Mouse (Mus musculus): ENCODE measurements around the gene Otop3. TPM values are rescaled to one million over a fixed set of nuclear protein-coding genes. Genes with fewer than 3 reads are reported as not detected.
A peak's percentile ranks its signal among the peaks of the same experiment; 100 is the strongest.

Otop3 gene
- polyA plus RNA-seq, 1 experiment from 2014 or later, result not detected

DNA sequence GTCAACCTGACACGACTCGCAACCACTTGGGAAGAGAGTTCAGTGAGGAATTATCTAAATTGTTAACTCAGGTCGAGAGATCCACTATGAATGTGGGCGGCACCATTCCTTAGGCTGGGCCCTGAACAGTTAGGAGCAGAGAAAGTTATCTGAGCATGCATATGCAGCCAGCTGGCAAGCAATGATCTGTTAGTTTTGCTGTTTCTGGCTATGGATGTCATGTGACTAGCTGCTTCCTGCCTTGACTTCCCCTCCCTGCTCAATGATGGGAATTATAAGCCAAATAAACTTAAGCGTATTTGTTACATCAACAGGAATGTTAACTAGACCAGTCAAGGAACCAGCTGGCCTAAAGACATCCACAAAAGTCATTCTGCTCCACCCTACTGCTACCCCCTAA, 18.8 kb downstream of the Otop3 start:
- WGBS, result 83% methylated on average over 5 of the region's 5 CpGs
- no peaks in the 10 kb centered on the region for H3K27me3 ChIP-seq (replicated peaks; ENCODE audit: insufficient read depth, low read length)
- H3K9ac ChIP-seq (replicated peaks; ENCODE audit: low read depth), result no peak overlapping the region
- no peaks in the 10 kb centered on the region for H3K9me3 ChIP-seq (ENCODE audit: low read length)
- ATAC-seq (no peak), DNase-seq (ENCODE audit: low spot score) (no peak)
- no peak overlapping the region for H3K4me3 ChIP-seq (ENCODE audit: low read depth, low read length)
- H3K36me3 ChIP-seq (ENCODE audit: insufficient read depth, low read length), result peaks cover 3% of the 10 kb centered on the region; the same call in 1 of the 2 replicates
- H3K4me1 ChIP-seq (ENCODE audit: insufficient read depth, low read depth, low read length), result no peaks in the 10 kb centered on the region
- no peak overlapping the region for H3K27ac ChIP-seq (ENCODE audit: low read length)
- H3K4me2 ChIP-seq (replicated peaks; ENCODE audit: low read depth, low read length), result no peak overlapping the region
- TF ChIP-seq CTCF (IDR thresholded peaks at IDR 0.05) (no peak), EP300 (IDR thresholded peaks at IDR 0.05) (no peak)

DNA sequence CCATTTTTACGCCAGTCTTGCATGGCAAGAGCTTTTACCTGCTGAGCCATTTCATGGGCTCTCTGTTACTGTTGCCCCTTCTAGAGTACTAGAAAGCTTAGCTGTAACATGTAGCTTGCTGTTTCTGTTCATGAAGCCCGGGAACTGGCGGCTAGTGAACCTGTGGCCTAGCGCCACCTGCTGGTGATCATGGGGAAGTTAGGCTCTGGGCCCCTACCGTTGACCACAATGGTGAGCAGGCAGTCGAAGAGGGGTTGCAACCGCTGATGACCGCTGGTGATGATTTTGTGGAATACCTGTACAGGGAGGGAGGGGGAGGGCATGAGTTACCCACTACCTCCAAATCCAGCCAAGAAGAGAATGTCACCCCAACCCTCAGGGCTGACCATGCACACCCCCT, 19.7 kb downstream of the Otop3 start:
- ATAC-seq (peak; percentile 49; the same call in 1 of the 2 replicates), DNase-seq (ENCODE audit: low spot score) (peak; percentile 84)
- no peak overlapping the region for H3K4me3 ChIP-seq (ENCODE audit: low read depth, low read length)
- H3K36me3 ChIP-seq (ENCODE audit: insufficient read depth, low read length), result peaks cover 3% of the 10 kb centered on the region; the same call in 1 of the 2 replicates
- whole genome bisulfite sequencing, result 12% methylated on average over 8 of the region's 8 CpGs
- peaks cover 4% of the 10 kb centered on the region; the same call in 1 of the 2 replicates for H3K4me1 ChIP-seq (ENCODE audit: insufficient read depth, low read depth, low read length)
- H3K27me3 ChIP-seq (replicated peaks; ENCODE audit: insufficient read depth, low read length), result no peaks in the 10 kb centered on the region
- no peak overlapping the region for H3K4me2 ChIP-seq (replicated peaks; ENCODE audit: low read depth, low read length)
- H3K9ac ChIP-seq (replicated peaks; ENCODE audit: low read depth), result no peak overlapping the region
- peak; percentile 96 for TF ChIP-seq CTCF (IDR thresholded peaks at IDR 0.05)
- TF ChIP-seq EP300 (IDR thresholded peaks at IDR 0.05), result no peak
- H3K27ac ChIP-seq (ENCODE audit: low read length), result no peak overlapping the region
- H3K9me3 ChIP-seq (ENCODE audit: low read length), result no peaks in the 10 kb centered on the region

DNA sequence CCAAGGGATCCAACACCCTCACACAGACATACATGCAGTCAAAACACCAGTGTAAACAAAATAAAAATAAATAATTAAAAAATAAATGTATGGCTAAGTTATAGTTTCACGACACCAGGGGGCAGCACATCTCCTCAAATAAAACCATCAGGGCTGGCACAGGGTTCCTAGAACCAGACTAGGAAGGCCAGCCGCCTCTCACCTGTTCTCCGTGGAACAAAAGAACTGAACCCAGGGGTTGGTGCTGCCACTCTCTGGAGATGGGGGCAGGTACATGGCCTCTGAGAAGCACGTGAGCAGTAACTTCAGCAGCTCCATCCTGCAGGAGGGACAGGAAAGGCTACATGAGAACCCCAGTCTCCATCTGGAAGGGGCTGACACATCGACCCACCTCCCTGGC, 23.9 kb downstream of the Otop3 start:
- no peak; the same call in 1 of the 2 replicates for TF ChIP-seq EP300 (IDR thresholded peaks at IDR 0.05)
- TF ChIP-seq CTCF (IDR thresholded peaks at IDR 0.05), result peak; percentile 70
- Histone ChIP-seq H3K4me1 (ENCODE audit: insufficient read depth, low read depth, low read length) (peaks cover 4% of the 10 kb centered on the region; the same call in 1 of the 2 replicates), H3K4me3 (ENCODE audit: low read depth, low read length) (no peak overlapping the region), H3K27ac (ENCODE audit: low read length) (no peak overlapping the region), H3K36me3 (ENCODE audit: insufficient read depth, low read length) (no peaks in the 10 kb centered on the region), H3K27me3 (replicated peaks; ENCODE audit: insufficient read depth, low read length) (no peaks in the 10 kb centered on the region), H3K9me3 (ENCODE audit: low read length) (no peaks in the 10 kb centered on the region), H3K9ac (replicated peaks; ENCODE audit: low read depth) (no peak overlapping the region), H3K4me2 (replicated peaks; ENCODE audit: low read depth, low read length) (no peak overlapping the region)
- DNase-seq (ENCODE audit: low spot score) (peak; percentile 89), ATAC-seq (peak; percentile 46)
- WGBS, result 13% methylated on average over 5 of the region's 5 CpGs

DNA sequence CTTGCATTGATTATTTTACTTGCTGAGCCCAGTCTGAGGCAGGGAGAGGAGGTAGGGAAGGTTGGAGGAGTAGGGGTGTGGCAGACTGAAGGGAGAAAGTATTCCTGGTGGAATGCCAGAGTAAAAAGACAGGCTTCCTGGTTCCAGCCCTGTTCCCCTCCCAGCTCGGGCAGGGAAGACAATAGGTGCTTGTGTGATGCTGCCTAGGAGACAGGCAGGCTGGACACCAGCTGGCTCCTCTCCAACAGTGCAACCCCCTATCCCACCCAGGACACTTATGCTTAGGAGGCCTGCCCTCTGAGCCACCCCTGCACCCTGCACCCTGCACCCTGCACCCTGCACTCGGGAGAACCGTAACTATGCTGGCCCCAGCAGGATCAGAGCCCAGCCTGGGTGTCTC, 24.8 kb downstream of the Otop3 start:
- Histone ChIP-seq H3K9ac (replicated peaks; ENCODE audit: low read depth) (no peak overlapping the region), H3K27me3 (replicated peaks; ENCODE audit: insufficient read depth, low read length) (no peaks in the 10 kb centered on the region), H3K4me3 (ENCODE audit: low read depth, low read length) (no peak overlapping the region), H3K36me3 (ENCODE audit: insufficient read depth, low read length) (no peaks in the 10 kb centered on the region), H3K27ac (ENCODE audit: low read length) (peak overlapping the region; percentile 39; the same call in 1 of the 2 replicates), H3K9me3 (ENCODE audit: low read length) (no peaks in the 10 kb centered on the region), H3K4me2 (replicated peaks; ENCODE audit: low read depth, low read length) (no peak overlapping the region), H3K4me1 (ENCODE audit: insufficient read depth, low read depth, low read length) (peaks cover 4% of the 10 kb centered on the region; the same call in 1 of the 2 replicates)
- 29% methylated on average over 3 of the region's 3 CpGs for WGBS
- TF ChIP-seq EP300 (IDR thresholded peaks at IDR 0.05) (no peak), CTCF (IDR thresholded peaks at IDR 0.05) (no peak)
- DNase-seq (ENCODE audit: low spot score) (peak; percentile 60), ATAC-seq (peak; percentile 55)

DNA sequence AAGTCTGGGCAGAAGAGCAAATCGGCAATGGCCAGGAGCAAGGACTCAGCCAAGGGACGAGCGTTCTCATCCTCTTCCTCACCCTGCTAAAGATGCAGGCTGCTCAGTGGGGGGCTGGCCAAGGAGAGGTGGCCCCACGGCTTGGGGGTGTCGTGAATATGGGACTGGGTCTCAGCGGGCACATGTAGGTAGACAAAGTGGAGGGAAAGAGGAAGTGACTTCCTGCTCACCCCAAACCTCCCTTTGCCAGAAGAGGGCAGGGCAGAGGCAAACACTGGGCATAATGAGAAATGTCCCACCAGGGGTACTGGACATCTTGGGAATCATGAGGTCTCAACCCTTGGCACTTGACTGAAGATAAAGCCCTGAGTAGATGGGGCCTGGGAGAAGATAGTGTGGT, 25.2 kb downstream of the Otop3 start:
- H3K27ac ChIP-seq (ENCODE audit: low read length), result peak overlapping the region; percentile 39; the same call in 1 of the 2 replicates
- no peaks in the 10 kb centered on the region for H3K9me3 ChIP-seq (ENCODE audit: low read length)
- no peaks in the 10 kb centered on the region for H3K36me3 ChIP-seq (ENCODE audit: insufficient read depth, low read length)
- H3K9ac ChIP-seq (replicated peaks; ENCODE audit: low read depth), result no peak overlapping the region
- no peaks in the 10 kb centered on the region for H3K27me3 ChIP-seq (replicated peaks; ENCODE audit: insufficient read depth, low read length)
- ATAC-seq, result 0 out of 2 replicates have a peak, but pooled peaks have one; percentile 6
- WGBS, result 51% methylated on average over 6 of the region's 6 CpGs
- peaks cover 4% of the 10 kb centered on the region; the same call in 1 of the 2 replicates for H3K4me1 ChIP-seq (ENCODE audit: insufficient read depth, low read depth, low read length)
- DNase-seq (ENCODE audit: low spot score), result no peak
- H3K4me3 ChIP-seq (ENCODE audit: low read depth, low read length), result no peak overlapping the region
- peak; percentile 60 for TF ChIP-seq CTCF (IDR thresholded peaks at IDR 0.05)
- TF ChIP-seq EP300 (IDR thresholded peaks at IDR 0.05), result no peak
- no peak overlapping the region for H3K4me2 ChIP-seq (replicated peaks; ENCODE audit: low read depth, low read length)

DNA sequence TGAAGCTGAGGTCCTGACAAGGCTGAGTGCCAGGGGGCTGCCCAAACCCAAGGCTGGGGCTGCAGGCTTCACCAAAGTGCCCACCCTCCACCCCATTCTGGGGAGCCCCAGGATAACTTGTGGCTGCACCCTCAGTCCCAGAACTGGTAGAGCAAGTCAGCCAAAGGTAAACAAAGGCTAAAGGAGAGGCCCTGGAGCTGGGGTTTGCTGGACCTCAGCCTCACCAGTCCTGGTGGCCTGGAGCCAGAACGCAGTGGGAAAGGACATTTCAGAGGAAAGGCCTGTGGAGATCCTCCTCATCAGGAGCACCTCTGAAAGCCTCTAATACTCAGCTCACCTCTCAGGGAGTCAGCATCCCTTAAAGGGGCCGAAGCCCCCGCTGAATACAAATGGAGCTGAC, 29.6 kb downstream of the Otop3 start:
- H3K4me2 ChIP-seq (replicated peaks; ENCODE audit: low read depth, low read length), result no peak overlapping the region
- no peak overlapping the region for H3K9ac ChIP-seq (replicated peaks; ENCODE audit: low read depth)
- H3K36me3 ChIP-seq (ENCODE audit: insufficient read depth, low read length), result no peaks in the 10 kb centered on the region
- H3K9me3 ChIP-seq (ENCODE audit: low read length), result no peaks in the 10 kb centered on the region
- no peak for TF ChIP-seq CTCF (IDR thresholded peaks at IDR 0.05)
- ATAC-seq, result peak; percentile 15; the same call in 1 of the 2 replicates
- H3K4me3 ChIP-seq (ENCODE audit: low read depth, low read length), result no peak overlapping the region
- no peak overlapping the region for H3K27ac ChIP-seq (ENCODE audit: low read length)
- peak; percentile 34 for DNase-seq (ENCODE audit: low spot score)
- H3K4me1 ChIP-seq (ENCODE audit: insufficient read depth, low read depth, low read length), result peaks cover 10% of the 10 kb centered on the region
- no peaks in the 10 kb centered on the region for H3K27me3 ChIP-seq (replicated peaks; ENCODE audit: insufficient read depth, low read length)
- WGBS, result 58% methylated on average over 3 of the region's 3 CpGs

Measured in lung, postnatal 0 days (tissue).